Mouse (Mus musculus): ENCODE data around the gene Tspan2. TPM values are rescaled to one million over a fixed set of nuclear protein-coding genes. Genes with fewer than 3 reads are reported as not detected.

Gene Tspan2
- total and polyA plus RNA-seq, 3 experiments, result 0.11 TPM; not detected in 2

- Histone ChIP-seq H3K9me3 (replicated peaks) (no peaks in the 10 kb centered on the region), H3K27me3 (ENCODE audit: insufficient read depth, low read length) (no peaks in the 10 kb centered on the region), H3K4me3 (ENCODE audit: low read depth, low read length) (no peak overlapping the region), H3K4me1 (ENCODE audit: insufficient read depth, low read depth, low read length) (no peaks in the 10 kb centered on the region), H3K36me3 (replicated peaks) (no peaks in the 10 kb centered on the region)
- TF ChIP-seq GATA1 (IDR thresholded peaks at IDR 0.05; ENCODE audit: borderline replicate concordance, low read length) (no peak), CTCF (IDR thresholded peaks at IDR 0.05; ENCODE audit: low read depth, low read length) (no peak), TAL1 (conservative IDR thresholded peaks at IDR 0.05; ENCODE audit: low read depth, low read length) (no peak)
- no peak for ATAC-seq (ENCODE audit: extremely low read depth, insufficient number of reproducible peaks, low FRiP score, poor library complexity, severe bottlenecking)
- DNase-seq (ENCODE audit: low spot score), result no peak
Observed at GRCm38 (mm10) chr3:102744657-102745056, 10.3 kb downstream of the Tspan2 start.

DNA sequence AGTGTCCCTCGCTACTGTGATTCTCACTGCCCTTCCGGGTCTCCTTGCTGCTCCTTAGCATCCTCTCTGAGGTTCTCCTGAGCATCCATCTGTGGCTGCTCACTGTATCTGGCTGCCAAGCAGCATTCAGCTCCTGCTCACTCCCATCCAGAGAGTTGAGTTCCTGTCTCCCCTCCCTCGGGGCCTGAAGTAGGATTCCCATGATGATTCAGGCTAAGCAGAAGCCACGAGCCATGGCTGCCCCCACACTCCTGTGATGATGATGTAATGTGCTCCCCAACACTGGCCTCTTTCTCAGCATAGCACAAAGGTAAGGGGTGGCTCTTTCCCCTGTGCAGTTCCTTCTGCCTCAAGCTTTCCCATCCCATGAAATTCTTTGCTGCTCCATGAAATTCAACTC lies 11.8 kb downstream of the Tspan2 start:
- Histone ChIP-seq H3K9me3 (replicated peaks) (no peaks in the 10 kb centered on the region), H3K36me3 (replicated peaks) (no peaks in the 10 kb centered on the region), H3K27me3 (ENCODE audit: insufficient read depth, low read length) (no peaks in the 10 kb centered on the region), H3K4me3 (ENCODE audit: low read depth, low read length) (no peak overlapping the region), H3K4me1 (ENCODE audit: insufficient read depth, low read depth, low read length) (no peaks in the 10 kb centered on the region)
- no peak for TF ChIP-seq POLR2AphosphoS5 (IDR thresholded peaks at IDR 0.05; ENCODE audit: insufficient replicate concordance, low read depth, low read length)
- no peak for TF ChIP-seq CTCF (IDR thresholded peaks at IDR 0.05; ENCODE audit: low read depth, low read length)
- no peak for TF ChIP-seq TAL1 (conservative IDR thresholded peaks at IDR 0.05; ENCODE audit: low read depth, low read length)
- no peak for TF ChIP-seq GATA1 (IDR thresholded peaks at IDR 0.05; ENCODE audit: borderline replicate concordance, low read length)
- TF ChIP-seq GATA2 (IDR thresholded peaks at IDR 0.05; ENCODE audit: borderline replicate concordance, low read depth, low read length), result no peak
- DNase-seq (ENCODE audit: low spot score), result no peak
- ATAC-seq (ENCODE audit: extremely low read depth, insufficient number of reproducible peaks, low FRiP score, poor library complexity, severe bottlenecking), result no peak

DNA sequence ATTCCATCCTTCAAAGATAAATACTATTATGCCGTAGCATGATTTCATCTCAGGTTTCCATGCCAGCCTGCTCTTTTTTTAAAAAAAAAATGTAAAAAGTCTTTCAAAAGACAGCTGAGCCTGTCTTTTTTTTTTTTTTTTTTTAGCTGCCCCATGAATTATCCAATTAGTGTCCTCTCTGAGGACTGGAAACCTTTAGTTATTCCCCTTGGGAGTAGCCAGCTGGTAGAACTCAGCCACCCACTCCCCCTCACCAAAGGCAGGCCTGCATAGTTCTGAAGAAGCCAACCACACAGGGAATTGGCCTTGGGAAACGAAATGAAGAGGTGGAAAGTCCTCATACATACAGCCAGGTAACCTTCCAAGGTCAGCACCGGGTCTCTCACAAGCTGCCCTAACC lies 13.7 kb downstream of the Tspan2 start:
- H3K27me3 ChIP-seq (ENCODE audit: insufficient read depth, low read length), result peaks cover 2% of the 10 kb centered on the region; the same call in 1 of the 2 replicates
- H3K36me3 ChIP-seq (replicated peaks), result no peaks in the 10 kb centered on the region
- H3K4me1 ChIP-seq (ENCODE audit: insufficient read depth, low read depth, low read length), result no peaks in the 10 kb centered on the region
- ATAC-seq (ENCODE audit: extremely low read depth, insufficient number of reproducible peaks, low FRiP score, poor library complexity, severe bottlenecking), result no peak
- DNase-seq (ENCODE audit: low spot score), result no peak
- no peaks in the 10 kb centered on the region for H3K9me3 ChIP-seq (replicated peaks)
- TF ChIP-seq GATA1 (IDR thresholded peaks at IDR 0.05; ENCODE audit: borderline replicate concordance, low read length) (no peak), POLR2AphosphoS5 (IDR thresholded peaks at IDR 0.05; ENCODE audit: insufficient replicate concordance, low read depth, low read length) (no peak), GATA2 (IDR thresholded peaks at IDR 0.05; ENCODE audit: borderline replicate concordance, low read depth, low read length) (no peak), CTCF (IDR thresholded peaks at IDR 0.05; ENCODE audit: low read depth, low read length) (no peak), TAL1 (conservative IDR thresholded peaks at IDR 0.05; ENCODE audit: low read depth, low read length) (no peak)
- H3K4me3 ChIP-seq (ENCODE audit: low read depth, low read length), result no peak overlapping the region

DNA sequence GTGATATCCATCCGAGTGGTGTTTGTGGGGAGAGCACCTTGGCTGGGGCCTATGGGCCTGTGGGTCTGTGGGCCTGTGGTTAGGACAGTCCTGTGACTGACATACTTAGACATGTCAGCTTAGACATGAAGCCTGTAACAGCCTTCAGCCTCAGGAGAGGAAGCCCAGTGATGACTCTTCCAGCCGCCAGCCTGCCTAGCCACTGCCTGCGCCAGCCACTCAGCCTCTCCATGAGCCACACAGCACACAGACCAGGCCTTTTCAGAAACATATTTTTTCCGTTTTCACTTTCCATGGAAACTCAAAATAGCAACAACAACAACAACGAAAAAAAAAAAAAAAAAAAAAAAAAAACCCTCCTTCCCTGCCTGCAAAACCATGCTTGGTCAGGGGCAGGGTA lies 14.4 kb downstream of the Tspan2 start:
- TF ChIP-seq CTCF (IDR thresholded peaks at IDR 0.05; ENCODE audit: low read depth, low read length) (no peak), POLR2AphosphoS5 (IDR thresholded peaks at IDR 0.05; ENCODE audit: insufficient replicate concordance, low read depth, low read length) (no peak), GATA1 (IDR thresholded peaks at IDR 0.05; ENCODE audit: borderline replicate concordance, low read length) (no peak), TAL1 (conservative IDR thresholded peaks at IDR 0.05; ENCODE audit: low read depth, low read length) (no peak), GATA2 (IDR thresholded peaks at IDR 0.05; ENCODE audit: borderline replicate concordance, low read depth, low read length) (no peak)

GRCm38 (mm10) chr3:102751136-102751535 lies 16.8 kb downstream of the Tspan2 start:
- H3K4me3 ChIP-seq (ENCODE audit: low read depth, low read length), result no peak overlapping the region
- peaks cover 2% of the 10 kb centered on the region; the same call in 1 of the 2 replicates for H3K27me3 ChIP-seq (ENCODE audit: insufficient read depth, low read length)
- H3K9me3 ChIP-seq (replicated peaks), result no peaks in the 10 kb centered on the region
- DNase-seq (ENCODE audit: low spot score) (no peak), ATAC-seq (ENCODE audit: extremely low read depth, insufficient number of reproducible peaks, low FRiP score, poor library complexity, severe bottlenecking) (no peak)
- no peaks in the 10 kb centered on the region for H3K4me1 ChIP-seq (ENCODE audit: insufficient read depth, low read depth, low read length)
- H3K36me3 ChIP-seq (replicated peaks), result no peaks in the 10 kb centered on the region
- TF ChIP-seq GATA2 (IDR thresholded peaks at IDR 0.05; ENCODE audit: borderline replicate concordance, low read depth, low read length) (no peak), TAL1 (conservative IDR thresholded peaks at IDR 0.05; ENCODE audit: low read depth, low read length) (no peak), GATA1 (IDR thresholded peaks at IDR 0.05; ENCODE audit: borderline replicate concordance, low read length) (no peak), POLR2AphosphoS5 (IDR thresholded peaks at IDR 0.05; ENCODE audit: insufficient replicate concordance, low read depth, low read length) (no peak), CTCF (IDR thresholded peaks at IDR 0.05; ENCODE audit: low read depth, low read length) (no peak)

More for the DNA sequence above, 14.4 kb downstream of the Tspan2 start:
- H3K4me3 ChIP-seq (ENCODE audit: low read depth, low read length), result no peak overlapping the region
- H3K4me1 ChIP-seq (ENCODE audit: insufficient read depth, low read depth, low read length), result no peaks in the 10 kb centered on the region
- H3K36me3 ChIP-seq (replicated peaks), result no peaks in the 10 kb centered on the region
- no peaks in the 10 kb centered on the region for H3K9me3 ChIP-seq (replicated peaks)
- no peak for ATAC-seq (ENCODE audit: extremely low read depth, insufficient number of reproducible peaks, low FRiP score, poor library complexity, severe bottlenecking)
- peaks cover 2% of the 10 kb centered on the region; the same call in 1 of the 2 replicates for H3K27me3 ChIP-seq (ENCODE audit: insufficient read depth, low read length)
- no peak for DNase-seq (ENCODE audit: low spot score)

- ATAC-seq (ENCODE audit: extremely low read depth, insufficient number of reproducible peaks, low FRiP score, poor library complexity, severe bottlenecking) (no peak), DNase-seq (ENCODE audit: low spot score) (no peak)
- Histone ChIP-seq H3K36me3 (replicated peaks) (no peaks in the 10 kb centered on the region), H3K9me3 (replicated peaks) (no peaks in the 10 kb centered on the region), H3K27me3 (ENCODE audit: insufficient read depth, low read length) (peaks cover 3% of the 10 kb centered on the region; the same call in 1 of the 2 replicates), H3K4me3 (ENCODE audit: low read depth, low read length) (no peak overlapping the region), H3K4me1 (ENCODE audit: insufficient read depth, low read depth, low read length) (no peaks in the 10 kb centered on the region)
- TF ChIP-seq TAL1 (conservative IDR thresholded peaks at IDR 0.05; ENCODE audit: low read depth, low read length) (no peak), GATA1 (IDR thresholded peaks at IDR 0.05; ENCODE audit: borderline replicate concordance, low read length) (no peak), POLR2AphosphoS5 (IDR thresholded peaks at IDR 0.05; ENCODE audit: insufficient replicate concordance, low read depth, low read length) (no peak), CTCF (IDR thresholded peaks at IDR 0.05; ENCODE audit: low read depth, low read length) (no peak), GATA2 (IDR thresholded peaks at IDR 0.05; ENCODE audit: borderline replicate concordance, low read depth, low read length) (no peak)
Observed at GRCm38 (mm10) chr3:102751536-102751935, 17.2 kb downstream of the Tspan2 start.
